Mouse (Mus musculus): Measurements from ENCODE around the gene Gnai3. TPM values are rescaled to one million over a fixed set of nuclear protein-coding genes. Genes with fewer than 3 reads are reported as not detected.

The Gnai3 gene
- polyA plus RNA-seq, 1 experiment = 35.7 TPM

DNA sequence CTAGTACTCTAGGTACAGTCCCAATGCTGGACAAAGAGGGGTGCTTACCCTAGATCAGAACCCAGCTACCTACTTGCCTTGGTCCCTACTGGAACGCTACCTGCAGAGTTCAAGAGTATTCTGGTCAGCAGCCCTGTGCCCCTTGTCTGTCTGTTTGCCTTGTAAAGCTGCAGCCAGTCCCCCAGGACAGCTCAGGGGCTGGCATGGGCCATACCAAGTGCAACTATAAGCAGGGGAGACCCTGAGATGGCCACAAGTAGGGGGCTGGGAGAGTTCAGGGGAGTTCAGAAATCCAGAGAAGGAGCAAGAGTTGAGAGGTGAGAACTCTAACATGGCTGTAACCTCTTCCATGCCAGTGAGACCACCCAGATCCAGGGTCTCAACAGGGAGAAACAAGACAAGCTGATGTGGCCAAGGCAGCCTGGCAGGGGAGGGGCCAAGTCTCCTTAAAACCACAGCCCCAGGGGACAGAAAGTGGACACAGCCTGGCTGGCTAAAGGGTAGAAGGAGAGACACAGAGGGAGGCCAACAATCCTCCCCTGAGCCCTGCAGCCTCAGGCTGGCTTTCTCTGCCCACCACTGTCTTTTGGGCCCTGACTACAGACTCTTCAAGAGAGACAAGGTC lies 63.6 kb downstream of the Gnai3 start:
- Histone ChIP-seq H3K4me1 (replicated peaks; ENCODE audit: control insufficient read depth, insufficient read depth, low read length) (peaks cover 17% of the 10 kb centered on the region), H3K36me3 (ENCODE audit: control insufficient read depth, insufficient read depth, low read length) (peaks cover 5% of the 10 kb centered on the region), H3K27ac (ENCODE audit: control insufficient read depth, insufficient read depth, low read length) (no peak overlapping the region), H3K4me3 (ENCODE audit: control insufficient read depth, insufficient read depth, low read length) (no peak overlapping the region), H3K27me3 (ENCODE audit: control insufficient read depth, insufficient read depth, low read length) (no peaks in the 10 kb centered on the region)
- no peak for DNase-seq
- 94% methylated on average over 1 of the region's 1 CpGs for WGBS
- TF ChIP-seq POLR2A (IDR thresholded peaks at IDR 0.05; ENCODE audit: control insufficient read depth, extremely low read depth, insufficient read depth, low read length, poor library complexity) (no peak), CTCF (IDR thresholded peaks at IDR 0.05; ENCODE audit: borderline replicate concordance, control insufficient read depth, extremely low read depth, insufficient read depth, low read length, poor library complexity) (no peak)

DNA sequence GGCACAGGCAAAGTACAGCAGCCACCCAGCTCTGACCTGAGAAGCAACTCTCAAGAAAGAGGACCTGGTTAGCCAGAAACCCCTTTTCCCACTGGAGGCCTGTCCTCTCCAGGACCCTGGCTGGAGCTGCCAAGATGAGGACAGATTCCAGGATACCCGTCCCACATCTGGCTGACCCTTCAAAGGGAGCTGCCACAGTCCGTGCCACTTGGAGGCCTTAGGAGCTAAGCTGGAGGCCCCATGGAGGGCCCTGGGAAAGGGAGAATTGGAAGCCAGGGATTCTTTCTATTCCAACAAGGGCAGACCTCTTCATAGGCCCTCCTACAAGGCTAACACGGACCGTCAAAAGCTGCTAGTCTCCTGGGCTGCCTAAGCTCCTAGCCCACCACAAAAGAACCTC lies 64.3 kb downstream of the Gnai3 start:
- Histone ChIP-seq H3K27me3 (ENCODE audit: control insufficient read depth, insufficient read depth, low read length) (no peaks in the 10 kb centered on the region), H3K36me3 (ENCODE audit: control insufficient read depth, insufficient read depth, low read length) (peaks cover 5% of the 10 kb centered on the region), H3K27ac (ENCODE audit: control insufficient read depth, insufficient read depth, low read length) (no peak overlapping the region), H3K4me1 (replicated peaks; ENCODE audit: control insufficient read depth, insufficient read depth, low read length) (peaks cover 17% of the 10 kb centered on the region), H3K4me3 (ENCODE audit: control insufficient read depth, insufficient read depth, low read length) (no peak overlapping the region)
- DNase-seq = no peak
- WGBS = 96% methylated on average over 4 of the region's 4 CpGs
- TF ChIP-seq POLR2A (IDR thresholded peaks at IDR 0.05; ENCODE audit: control insufficient read depth, extremely low read depth, insufficient read depth, low read length, poor library complexity) (no peak), CTCF (IDR thresholded peaks at IDR 0.05; ENCODE audit: borderline replicate concordance, control insufficient read depth, extremely low read depth, insufficient read depth, low read length, poor library complexity) (no peak)

DNA sequence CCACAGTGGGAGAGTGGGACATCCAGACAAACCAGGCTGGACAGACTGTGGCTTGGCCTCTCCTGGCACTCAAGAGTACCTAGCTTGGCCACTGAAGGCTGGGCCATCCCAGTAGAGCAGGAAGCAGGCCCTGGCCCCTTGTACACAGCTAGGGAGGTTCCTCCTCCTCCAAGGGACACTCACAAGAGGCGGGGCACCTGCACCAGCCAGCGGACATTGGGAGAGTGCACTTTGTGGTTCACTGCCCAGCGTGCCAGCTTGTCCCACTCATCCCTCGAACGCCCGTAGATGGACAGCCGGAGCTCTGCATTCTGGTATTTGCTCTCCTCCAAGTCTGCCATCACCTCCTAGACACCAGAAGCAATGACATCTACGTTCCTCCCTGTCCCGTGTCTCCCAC lies 69.1 kb downstream of the Gnai3 start:
- no peak for DNase-seq
- WGBS = 97% methylated on average over 9 of the region's 9 CpGs

GRCm38 (mm10) chr3:108072983-108073569 lies 72.9 kb downstream of the Gnai3 start:
- 51% methylated on average over 10 of the region's 10 CpGs for WGBS
- DNase-seq = no peak

More for the DNA sequence above, 69.1 kb downstream of the Gnai3 start:
- no peaks in the 10 kb centered on the region for H3K27me3 ChIP-seq (ENCODE audit: control insufficient read depth, insufficient read depth, low read length)
- H3K27ac ChIP-seq (ENCODE audit: control insufficient read depth, insufficient read depth, low read length) = no peak overlapping the region
- no peak for TF ChIP-seq POLR2A (IDR thresholded peaks at IDR 0.05; ENCODE audit: control insufficient read depth, extremely low read depth, insufficient read depth, low read length, poor library complexity)
- no peak for TF ChIP-seq CTCF (IDR thresholded peaks at IDR 0.05; ENCODE audit: borderline replicate concordance, control insufficient read depth, extremely low read depth, insufficient read depth, low read length, poor library complexity)
- no peak overlapping the region for H3K4me3 ChIP-seq (ENCODE audit: control insufficient read depth, insufficient read depth, low read length)
- H3K36me3 ChIP-seq (ENCODE audit: control insufficient read depth, insufficient read depth, low read length) = peaks cover 10% of the 10 kb centered on the region
- peaks cover 2% of the 10 kb centered on the region; the same call in 1 of the 2 replicates for H3K4me1 ChIP-seq (replicated peaks; ENCODE audit: control insufficient read depth, insufficient read depth, low read length)

DNA sequence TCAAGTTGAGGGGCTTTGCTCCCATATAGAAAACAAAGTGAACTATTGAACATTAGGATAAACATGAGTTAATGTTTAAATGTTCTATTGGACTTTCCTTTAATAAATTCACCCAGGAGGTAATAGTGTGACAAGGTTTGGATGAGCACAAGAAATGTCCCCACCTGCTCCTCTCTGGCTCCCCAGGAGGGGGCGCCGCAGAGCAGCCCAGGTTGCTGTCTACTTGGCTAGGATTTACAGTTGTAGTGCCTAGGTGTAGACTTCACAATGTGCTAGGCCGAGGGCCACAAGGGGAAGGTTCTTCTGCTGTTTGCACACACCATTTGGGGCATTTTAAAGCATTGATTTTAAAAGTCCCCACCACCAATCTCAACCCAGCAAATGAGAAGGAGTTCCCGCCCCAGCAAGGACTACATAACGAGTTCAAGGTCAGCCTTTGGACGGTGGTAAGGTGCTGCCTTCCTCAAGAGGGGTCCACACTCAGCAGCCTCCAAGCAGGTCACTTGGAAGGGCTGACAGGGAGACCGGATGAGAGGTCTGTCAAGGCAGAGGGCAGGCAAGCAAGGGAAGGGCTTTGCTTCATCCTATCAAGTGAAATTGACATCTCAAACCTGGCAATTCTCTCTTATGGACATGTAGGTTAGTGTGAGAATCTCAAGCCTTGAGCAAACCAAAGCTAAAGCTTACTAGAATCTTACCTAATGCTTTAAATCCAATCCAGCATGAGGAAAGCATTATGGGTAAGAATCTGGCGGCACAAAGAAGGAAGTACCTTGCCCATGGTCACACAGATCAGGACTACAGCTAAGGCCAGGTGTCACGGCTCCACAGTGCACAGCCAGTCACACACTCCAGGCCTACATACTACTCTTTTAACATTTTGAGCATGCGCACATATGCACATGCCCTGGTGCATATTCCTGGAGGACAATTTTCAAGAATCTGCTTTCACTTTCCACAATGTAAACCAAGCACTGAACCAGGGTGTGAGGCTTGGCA lies 75.4 kb downstream of the Gnai3 start:
- peaks cover 2% of the 10 kb centered on the region; the same call in 1 of the 2 replicates for H3K4me1 ChIP-seq (replicated peaks; ENCODE audit: control insufficient read depth, insufficient read depth, low read length)
- no peaks in the 10 kb centered on the region for H3K27me3 ChIP-seq (ENCODE audit: control insufficient read depth, insufficient read depth, low read length)
- 68% methylated on average over 10 of the region's 10 CpGs for WGBS
- H3K27ac ChIP-seq (ENCODE audit: control insufficient read depth, insufficient read depth, low read length) = no peak overlapping the region
- peak; percentile 79 for DNase-seq
- 0 out of 2 replicates have a peak, but pooled peaks cover 4% of the 10 kb centered on the region for H3K36me3 ChIP-seq (ENCODE audit: control insufficient read depth, insufficient read depth, low read length)
- H3K4me3 ChIP-seq (ENCODE audit: control insufficient read depth, insufficient read depth, low read length) = no peak overlapping the region
- TF ChIP-seq POLR2A (IDR thresholded peaks at IDR 0.05; ENCODE audit: control insufficient read depth, extremely low read depth, insufficient read depth, low read length, poor library complexity) (no peak), CTCF (IDR thresholded peaks at IDR 0.05; ENCODE audit: borderline replicate concordance, control insufficient read depth, extremely low read depth, insufficient read depth, low read length, poor library complexity) (peak; percentile 93)

More at GRCm38 (mm10) chr3:108072983-108073569, 72.9 kb downstream of the Gnai3 start:
- 0 out of 2 replicates have a peak, but pooled peaks cover 4% of the 10 kb centered on the region for H3K36me3 ChIP-seq (ENCODE audit: control insufficient read depth, insufficient read depth, low read length)
- H3K27me3 ChIP-seq (ENCODE audit: control insufficient read depth, insufficient read depth, low read length) = no peaks in the 10 kb centered on the region
- peaks cover 2% of the 10 kb centered on the region; the same call in 1 of the 2 replicates for H3K4me1 ChIP-seq (replicated peaks; ENCODE audit: control insufficient read depth, insufficient read depth, low read length)
- H3K4me3 ChIP-seq (ENCODE audit: control insufficient read depth, insufficient read depth, low read length) = no peak overlapping the region
- no peak overlapping the region for H3K27ac ChIP-seq (ENCODE audit: control insufficient read depth, insufficient read depth, low read length)
- TF ChIP-seq POLR2A (IDR thresholded peaks at IDR 0.05; ENCODE audit: control insufficient read depth, extremely low read depth, insufficient read depth, low read length, poor library complexity) = no peak
- TF ChIP-seq CTCF (IDR thresholded peaks at IDR 0.05; ENCODE audit: borderline replicate concordance, control insufficient read depth, extremely low read depth, insufficient read depth, low read length, poor library complexity) = no peak
